In genomic region chr12:104634818-104635217, GRCm38 (mm10) we compare ENCODE assay signal across 33 mouse cellular contexts.
DNase-seq lines count a peak whose midpoint lies in the region; ATAC-seq lines count a peak whose summit lies in the region.
"Had no signal": no experiment of that assay in that cellular context is flagged by ENCODE, and none has a peak within 500 bp of the region (broad histone marks: within the 10 kb centered on the region; RNA-seq: fewer than 3 reads in every experiment).

No protein-coding gene starts in this region.

- H3K9me3 ChIP-seq in embryonic facial prominence, embryonic 11.5 days (replicated peaks; ENCODE audit: control insufficient read depth, low read length), result no peaks in the 10 kb centered on the region
- peaks cover 9% of the 10 kb centered on the region; the same call in 1 of the 2 replicates for H3K9me3 ChIP-seq in limb, embryonic 13.5 days
- H3K9me3 ChIP-seq: forebrain, embryonic 10.5 days; forebrain, embryonic 15.5 days; hindbrain, embryonic 12.5 days; lung, embryonic 15.5 days had no signal

- peaks cover 2% of the 10 kb centered on the region; the same call in 1 of the 2 replicates for H3K4me1 ChIP-seq in embryonic facial prominence, embryonic 11.5 days (ENCODE audit: control insufficient read depth, insufficient read depth, low read length)
- peaks cover 44% of the 10 kb centered on the region for H3K4me1 ChIP-seq in limb, embryonic 13.5 days

- H3K9ac ChIP-seq in embryonic facial prominence, embryonic 11.5 days (replicated peaks; ENCODE audit: low read length), result no peak overlapping the region
- H3K9ac ChIP-seq in limb, embryonic 13.5 days, result no peak overlapping the region
- H3K9ac ChIP-seq: forebrain, embryonic 15.5 days; hindbrain, embryonic 12.5 days; lung, embryonic 15.5 days had no signal

- no peak overlapping the region for H3K27ac ChIP-seq in embryonic facial prominence, embryonic 11.5 days (replicated peaks; ENCODE audit: low read depth, low read length)
- no peak overlapping the region for H3K27ac ChIP-seq in limb, embryonic 13.5 days
- H3K27ac ChIP-seq: forebrain, embryonic 10.5 days; forebrain, embryonic 15.5 days; gastrocnemius, adult 2 months; heart, adult 2 months; hindbrain, embryonic 12.5 days; hindbrain, postnatal 0 days; left cerebral cortex, adult 2 months; lung, embryonic 15.5 days; stomach, postnatal 0 days had no signal

- H3K4me2 ChIP-seq in embryonic facial prominence, embryonic 11.5 days (ENCODE audit: low read depth, low read length), result no peak overlapping the region
- peak overlapping the region; percentile 43 for H3K4me2 ChIP-seq in limb, embryonic 13.5 days (replicated peaks)
- H3K4me2 ChIP-seq: forebrain, embryonic 15.5 days; hindbrain, embryonic 12.5 days; liver, embryonic 11.5 days; lung, embryonic 15.5 days; midbrain, embryonic 11.5 days had no signal

- DNase-seq in embryo, embryonic 10.5 days (ENCODE audit: low spot score), result peak; percentile 49
- DNase-seq in embryonic facial prominence, embryonic 11.5 days (ENCODE audit: low spot score), result peak; percentile 82
- peak; percentile 84 for DNase-seq in forelimb bud, embryonic 11.5 days (ENCODE audit: low read depth, low spot score)
- DNase-seq in layer of hippocampus, postnatal 10 days (ENCODE audit: low spot score in 2 of 2), result no peak
- DNase-seq in adrenal gland, postnatal 36 days, result no peak
- DNase-seq in spleen, adult 18-20 months, result no peak
- DNase-seq: adrenal gland, adult 2 months; cerebellum, adult 9-11 months; gastrocnemius, adult 2 months; gastrocnemius, postnatal 36 days; heart, adult 2 months; heart, postnatal 36 days; kidney, adult 8-10 months; kidney, postnatal 14 days; layer of hippocampus, adult 9-11 months; lung, postnatal 36 days; right cerebral cortex, postnatal 25 days; thymus, adult 18-20 months; thymus, postnatal 36 days had no signal

- peak; percentile 44; the same call in 1 of the 2 replicates for ATAC-seq in embryonic facial prominence, embryonic 11.5 days (replicated peaks; ENCODE audit: insufficient number of reproducible peaks, low FRiP score, low TSS enrichment, low read depth)
- ATAC-seq in limb, embryonic 13.5 days (ENCODE audit: low FRiP score, low read depth), result no peak
- ATAC-seq: activated CD4-positive, CD25-positive, alpha-beta regulatory T cell, adult 4 months; CD4-positive, CD25-positive, alpha-beta regulatory T cell, adult 4 months; forebrain, embryonic 15.5 days; hindbrain, postnatal 0 days; intestine, embryonic 16.5 days; midbrain, embryonic 16.5 days had no signal

- H3K36me3 ChIP-seq in embryonic facial prominence, embryonic 11.5 days (replicated peaks; ENCODE audit: control insufficient read depth, insufficient read depth, low read depth, low read length), result no peaks in the 10 kb centered on the region
- H3K36me3 ChIP-seq in limb, embryonic 13.5 days, result no peaks in the 10 kb centered on the region
- H3K36me3 ChIP-seq: forebrain, embryonic 10.5 days; forebrain, embryonic 15.5 days; hindbrain, embryonic 12.5 days; lung, embryonic 15.5 days had no signal

- H3K27me3 ChIP-seq in embryonic facial prominence, embryonic 11.5 days (ENCODE audit: control insufficient read depth, insufficient read depth, low read length), result no peaks in the 10 kb centered on the region
- H3K27me3 ChIP-seq in limb, embryonic 13.5 days, result peaks cover 64% of the 10 kb centered on the region

- 39% methylated on average over 10 of the region's 10 CpGs for WGBS in embryonic facial prominence, embryonic 11.5 days
- WGBS in limb, embryonic 13.5 days, result 22% methylated on average over 10 of the region's 10 CpGs

- H3K4me3 ChIP-seq in embryonic facial prominence, embryonic 11.5 days (ENCODE audit: low read depth, low read length), result no peak overlapping the region
- no peak overlapping the region for H3K4me3 ChIP-seq in limb, embryonic 13.5 days
- H3K4me3 ChIP-seq: forebrain, embryonic 10.5 days; forebrain, embryonic 15.5 days; gastrocnemius, adult 2 months; heart, adult 2 months; hindbrain, embryonic 12.5 days; left cerebral cortex, adult 2 months; lung, embryonic 15.5 days had no signal

Comparison
In these comparisons a context has a peak if more than half of its experiments do, and no peak if none do; other contexts are left out.
1. DNase-seq: peak in embryo, embryonic 10.5 days (single experiment), embryonic facial prominence, embryonic 11.5 days (single experiment) and forelimb bud, embryonic 11.5 days (single experiment); none in layer of hippocampus, postnatal 10 days (0 of 2), adrenal gland, postnatal 36 days (0 of 2) and spleen, adult 18-20 months (0 of 2).